Mouse (Mus musculus) layer of hippocampus, adult 18-20 months (tissue): ENCODE data around the gene Ercc1. TPM values are rescaled to one million over a fixed set of nuclear protein-coding genes. Genes with fewer than 3 reads are reported as not detected.
A peak's percentile ranks its signal among the peaks of the same experiment; 100 is the strongest.

Experiments
- DNase-seq, 2 experiments: peaks; one replicate each; pipeline ENCODE4 v3.0.0; 2022; ENCODE audit warnings: low spot score in 2 of 2
- total RNA-seq, 2 experiments: library from RNA; stranded (reverse); gene quantifications; 2 replicates each; pipeline ENCODE4 v1.2.3; 2021

Gene Ercc1
- total RNA-seq, 2 experiments from 2014 or later = 47.7 to 49.0 TPM

- DNase-seq = no peak
These were observed 35.2 kb upstream of the Ercc1 start for GRCm38 (mm10) chr7:19309278-19309883.

- DNase-seq = peak; percentile 93 to 98
These were observed 34.5 kb upstream of the Ercc1 start, which contains the start of gene Fosb for GRCm38 (mm10) chr7:19309884-19310641. TSS of gene Fosb (minus strand) at chr7:19310051.

GRCm38 (mm10) chr7:19311991-19312390 is 32.6 kb upstream of the Ercc1 start:
- no peak for DNase-seq

DNA sequence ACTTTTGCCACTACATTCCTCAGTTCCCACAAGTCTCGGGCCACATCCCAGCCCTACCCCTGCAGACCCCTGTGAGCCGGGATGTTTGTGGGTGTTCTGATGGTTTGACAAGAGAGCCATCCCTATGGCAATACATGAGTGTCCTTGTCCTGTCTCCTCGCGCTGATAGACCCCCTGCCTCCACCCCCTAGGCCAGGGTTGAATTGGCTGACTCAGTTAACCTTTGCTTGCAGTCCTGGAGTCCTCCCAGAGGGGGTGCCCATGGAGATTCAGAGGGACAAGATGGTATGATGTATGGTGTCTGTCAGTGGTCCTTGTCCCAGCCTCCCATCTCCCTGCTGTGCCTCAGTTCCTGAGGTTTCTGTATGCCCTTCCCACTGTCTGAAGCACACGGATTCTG is 30.5 kb upstream of the Ercc1 start:
- DNase-seq = no peak

- no peak for DNase-seq
These were observed 28.0 kb upstream of the Ercc1 start for GRCm38 (mm10) chr7:19316451-19317161.

GRCm38 (mm10) chr7:19318201-19318600 is 26.4 kb upstream of the Ercc1 start:
- DNase-seq = no peak

- DNase-seq = no peak
These were observed 25.9 kb upstream of the Ercc1 start for GRCm38 (mm10) chr7:19318676-19319075.

GRCm38 (mm10) chr7:19319458-19319857 is 25.1 kb upstream of the Ercc1 start:
- DNase-seq = no peak

- DNase-seq = peak; percentile 94 to 96
These were observed 24.7 kb upstream of the Ercc1 start for GRCm38 (mm10) chr7:19319906-19320305.

DNA sequence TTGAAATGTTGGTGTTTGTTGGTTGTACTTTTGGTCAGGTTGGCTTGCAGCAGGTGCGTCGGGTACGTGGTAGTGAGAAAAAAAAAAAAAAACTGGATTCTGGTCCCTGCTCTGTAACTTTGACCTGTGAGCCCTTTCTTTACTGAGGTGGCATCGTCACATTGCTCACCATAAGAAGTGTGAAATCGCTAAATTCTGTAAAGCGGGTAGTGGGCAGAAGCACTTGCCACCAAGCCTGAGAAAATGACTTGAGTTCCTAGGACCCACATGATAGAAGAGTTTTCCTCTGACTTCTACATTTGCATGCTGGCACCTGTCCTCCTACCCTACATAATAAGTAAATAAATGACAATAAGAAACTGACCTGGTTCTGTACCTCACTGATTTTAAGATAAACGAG is 23.9 kb upstream of the Ercc1 start:
- no peak for DNase-seq

- no peak for DNase-seq
These were observed 23.1 kb upstream of the Ercc1 start for GRCm38 (mm10) chr7:19321464-19321863.

DNA sequence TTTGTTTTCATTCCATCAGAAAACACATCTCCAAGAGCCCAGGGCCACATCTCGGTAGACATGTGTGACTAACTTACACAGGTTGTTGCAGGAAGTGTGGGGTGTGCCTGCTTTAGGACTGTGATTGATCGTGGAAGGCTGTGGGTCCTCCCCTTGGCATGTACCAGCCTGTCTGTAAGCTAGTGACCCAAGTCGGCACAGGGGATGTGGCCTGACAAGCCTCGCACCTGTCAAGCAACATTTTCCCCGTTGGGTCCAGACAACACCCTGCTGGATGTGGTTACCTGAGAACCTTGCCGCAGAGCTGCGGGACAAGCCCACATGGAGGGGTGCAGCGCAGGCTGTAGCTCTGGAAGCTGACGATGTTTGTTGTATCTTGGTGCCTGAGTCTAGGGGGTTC is 22.1 kb upstream of the Ercc1 start:
- no peak for DNase-seq

- DNase-seq = no peak
These were observed 20.4 kb upstream of the Ercc1 start for GRCm38 (mm10) chr7:19324221-19324620.

GRCm38 (mm10) chr7:19325262-19326199 is 19.0 kb upstream of the Ercc1 start:
- DNase-seq = no peak

GRCm38 (mm10) chr7:19326359-19326758 is 18.2 kb upstream of the Ercc1 start:
- DNase-seq = peak in 1 of 2 experiments; percentile 73

DNA sequence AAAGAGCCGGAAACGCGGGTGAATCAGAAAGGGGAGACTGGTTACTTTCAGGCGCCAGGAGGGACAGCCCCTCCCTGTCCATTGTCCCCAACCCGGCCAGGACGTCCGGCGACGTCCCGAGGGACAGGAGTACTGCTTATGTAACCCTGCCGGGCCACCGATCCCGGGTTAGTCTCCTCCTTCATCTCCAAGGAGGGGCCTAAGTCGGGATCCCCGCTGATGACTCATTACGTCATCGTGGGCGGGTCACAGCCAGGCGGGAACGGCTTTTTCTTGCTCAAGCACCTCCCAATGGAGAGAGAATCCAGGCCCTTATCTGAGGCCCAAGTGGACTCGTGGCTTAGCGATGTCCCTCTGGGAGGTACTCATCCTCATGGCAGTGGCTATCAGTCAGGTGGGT is 17.4 kb upstream of the Ercc1 start:
- DNase-seq = peak; percentile 83 to 89

DNA sequence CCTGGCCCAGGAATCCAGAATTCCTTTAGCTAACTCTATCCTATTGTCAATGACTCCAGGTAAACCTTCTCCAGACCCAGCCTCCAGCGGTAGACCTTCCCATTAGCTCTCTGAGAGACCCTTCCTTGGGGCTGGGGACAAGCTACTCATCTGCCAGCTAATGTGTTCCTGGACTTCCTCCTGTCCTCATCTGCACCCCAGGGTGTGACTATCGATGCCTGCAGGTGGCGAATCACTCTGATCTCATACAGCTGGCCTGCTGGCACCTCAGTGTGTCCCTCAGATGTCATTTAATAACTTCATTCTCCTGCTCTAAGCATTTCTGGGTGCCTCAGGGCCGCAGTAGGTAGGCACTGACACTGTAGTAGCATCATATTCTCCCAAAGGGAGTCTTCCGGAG is 16.8 kb upstream of the Ercc1 start:
- DNase-seq = no peak

DNA sequence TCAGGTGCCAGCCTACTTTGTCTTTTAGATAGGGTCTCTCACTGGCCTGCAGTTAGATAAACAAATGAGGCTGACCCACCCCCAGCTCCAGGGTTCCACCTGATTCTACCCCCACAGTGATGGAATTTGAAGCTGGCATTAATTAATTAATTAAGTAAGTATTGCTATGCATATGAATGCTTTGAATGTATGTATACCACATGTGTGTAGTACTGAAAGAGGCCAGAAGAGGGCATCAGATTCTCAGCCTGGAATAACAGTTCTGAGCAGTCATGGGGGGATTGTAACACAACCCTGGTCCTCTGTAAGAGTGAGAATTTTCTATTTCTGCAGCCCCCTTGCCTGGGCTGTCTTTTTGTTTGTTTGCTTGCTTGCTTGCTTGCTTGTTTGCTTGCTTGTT is 16.2 kb upstream of the Ercc1 start:
- no peak for DNase-seq

- DNase-seq = no peak
These were observed 12.7 kb upstream of the Ercc1 start for GRCm38 (mm10) chr7:19331910-19332309.

DNA sequence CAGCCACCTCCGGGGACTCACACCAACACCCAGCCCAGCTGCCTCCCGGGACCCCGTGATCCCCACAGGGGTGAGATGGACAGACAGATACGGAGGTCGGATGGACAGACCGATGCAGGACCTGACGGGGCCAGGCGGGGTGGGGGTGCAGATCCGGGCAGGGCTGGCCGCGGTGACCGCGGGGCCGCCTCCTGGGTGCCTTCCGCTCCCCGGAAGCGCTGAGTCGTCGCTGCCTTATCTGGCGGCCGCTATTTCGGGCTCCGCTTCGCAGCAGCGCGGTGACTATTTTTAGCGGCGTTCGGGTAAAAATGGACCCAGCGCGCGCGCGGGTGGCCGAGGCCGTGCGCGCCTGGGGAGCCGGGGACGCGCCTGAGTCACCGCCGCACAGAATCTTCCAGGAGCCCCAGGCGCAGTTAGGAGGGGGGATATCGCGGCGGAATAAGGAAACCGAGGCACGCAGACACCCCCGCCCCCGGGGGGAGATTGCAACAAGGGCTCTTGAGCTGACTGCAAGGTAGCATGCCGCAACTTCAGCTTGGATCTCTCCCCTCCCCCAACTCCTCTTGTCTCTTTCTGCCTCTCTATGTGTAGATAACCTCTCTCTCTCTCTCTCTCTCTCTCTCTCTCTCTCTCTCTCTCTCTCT is 11.7 kb upstream of the Ercc1 start:
- DNase-seq = peak; percentile 79 to 85

DNA sequence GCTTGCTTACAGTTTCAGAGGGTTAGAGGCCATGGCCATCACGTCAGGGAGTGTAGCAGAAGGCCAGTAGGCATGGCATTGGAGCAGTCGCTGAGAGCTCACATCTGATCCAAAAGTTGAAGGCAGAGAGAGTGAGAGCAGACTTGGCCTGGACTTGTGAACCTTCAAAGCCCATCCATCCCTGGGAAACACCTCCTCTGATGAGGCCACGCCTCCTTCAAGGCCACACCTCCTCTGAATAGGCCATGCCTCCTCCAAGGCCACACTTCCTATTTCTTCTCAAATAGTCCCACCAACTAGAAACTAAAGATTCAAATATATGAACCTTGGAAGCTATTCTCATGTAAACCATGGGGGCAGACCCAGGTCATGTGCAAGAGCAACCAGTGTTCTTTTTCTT is 9.0 kb upstream of the Ercc1 start:
- no peak for DNase-seq
